Mouse (Mus musculus): Measurements from ENCODE around the gene Fance.
"Not testable (repeated sequence)": the region's sequence is repeated elsewhere in the genome, so short reads cannot be mapped to it uniquely, and the experiment has no call there.

The Fance gene

GRCm38 (mm10) chr17:28349264-28349880, 36.1 kb downstream of the Fance start:
- no peak for DNase-seq (ENCODE audit: low spot score in 2 of 2)

- DNase-seq (ENCODE audit: low spot score in 2 of 2) = no peak
Measured at GRCm38 (mm10) chr17:28349901-28350465, 36.7 kb downstream of the Fance start.

- no peak for DNase-seq (ENCODE audit: low spot score in 2 of 2)
Measured at GRCm38 (mm10) chr17:28350466-28351352, 37.4 kb downstream of the Fance start, which contains the start of gene Tead3. Tead3 (minus strand) TSS chr17:28350817.

GRCm38 (mm10) chr17:28351353-28351890, 38.1 kb downstream of the Fance start:
- DNase-seq (ENCODE audit: low spot score in 2 of 2) = no peak

- no peak for DNase-seq (ENCODE audit: low spot score in 2 of 2)
Measured at GRCm38 (mm10) chr17:28352018-28352417, 38.7 kb downstream of the Fance start.

GRCm38 (mm10) chr17:28355871-28356270, 42.6 kb downstream of the Fance start:
- no peak for DNase-seq (ENCODE audit: low spot score in 2 of 2)

GRCm38 (mm10) chr17:28358576-28359261, 45.4 kb downstream of the Fance start:
- DNase-seq (ENCODE audit: low spot score in 2 of 2) = not testable (repeated sequence)

- DNase-seq (ENCODE audit: low spot score in 2 of 2) = no peak
Measured at GRCm38 (mm10) chr17:28360531-28361277, 47.4 kb downstream of the Fance start.

GRCm38 (mm10) chr17:28361921-28362652, 48.8 kb downstream of the Fance start:
- DNase-seq (ENCODE audit: low spot score in 2 of 2) = no peak

GRCm38 (mm10) chr17:28362653-28363292, 49.5 kb downstream of the Fance start:
- DNase-seq (ENCODE audit: low spot score in 2 of 2) = no peak

- DNase-seq (ENCODE audit: low spot score in 2 of 2) = no peak
Measured at GRCm38 (mm10) chr17:28363507-28363906, 50.2 kb downstream of the Fance start.

GRCm38 (mm10) chr17:28365122-28365521, 51.8 kb downstream of the Fance start, which contains the start of gene Tulp1:
Tulp1 (minus strand) TSS chr17:28365222.
- no peak for DNase-seq (ENCODE audit: low spot score in 2 of 2)

GRCm38 (mm10) chr17:28368449-28368848, 55.1 kb downstream of the Fance start:
- peak in 1 of 2 experiments; percentile 51 for DNase-seq (ENCODE audit: low spot score in 2 of 2)

GRCm38 (mm10) chr17:28369056-28369455, 55.7 kb downstream of the Fance start:
- no peak for DNase-seq (ENCODE audit: low spot score in 2 of 2)

GRCm38 (mm10) chr17:28371286-28371685, 58.0 kb downstream of the Fance start:
- DNase-seq (ENCODE audit: low spot score in 2 of 2) = no peak

- no peak for DNase-seq (ENCODE audit: low spot score in 2 of 2)
Measured at GRCm38 (mm10) chr17:28371941-28372340, 58.6 kb downstream of the Fance start.

GRCm38 (mm10) chr17:28373821-28374220, 60.5 kb downstream of the Fance start:
- DNase-seq (ENCODE audit: low spot score in 2 of 2) = no peak

GRCm38 (mm10) chr17:28374494-28374893, 61.2 kb downstream of the Fance start:
- no peak for DNase-seq (ENCODE audit: low spot score in 2 of 2)

GRCm38 (mm10) chr17:28375592-28376061, 62.3 kb downstream of the Fance start:
- no peak for DNase-seq (ENCODE audit: low spot score in 2 of 2)
